Mouse (Mus musculus) MEL (cell line): ENCODE data around the gene Odf4. TPM values are rescaled to one million over a fixed set of nuclear protein-coding genes. Genes with fewer than 3 reads are reported as not detected.

Source experiments
- DNase-seq: peaks from one replicate; pipeline ENCODE4 v3.0.0; 2011; ENCODE audit warnings: low read depth, low spot score
- H3K27ac ChIP-seq: 2 replicates; pipeline ENCODE4 v1.5.1; 2012; ENCODE audit warnings: low read depth, mild to moderate bottlenecking, control low read depth, low read length, moderate library complexity; ENCODE audit not compliant: control insufficient read depth
- H3K27me3 ChIP-seq, 2 experiments: fragments of 150-350 bp in 1 of 2; sonication (generic) in 1 of 2; 2 replicates each; pipeline ENCODE4 v1.6.1; 2012; ENCODE audit warnings: low read length in 2 of 2, mild to moderate bottlenecking in 2 of 2, improper control_type of control experiment in 1 of 2, moderate library complexity in 1 of 2; ENCODE audit not compliant: insufficient read depth in 2 of 2, control insufficient read depth in 1 of 2
- H3K36me3 ChIP-seq, 2 experiments: 2 replicates each; pipeline ENCODE4 v1.6.1; 2012 to 2014; ENCODE audit warnings: low read length in 2 of 2, improper control_type of control experiment in 1 of 2, inconsistent platforms in 1 of 2, mild to moderate bottlenecking in 1 of 2; ENCODE audit not compliant: insufficient read depth in 2 of 2, control insufficient read depth in 1 of 2
- H3K4me1 ChIP-seq, 2 experiments: fragments of 150-350 bp in 1 of 2; sonication (generic) in 1 of 2; 2 replicates each; pipeline ENCODE4 v1.6.1; 2012; ENCODE audit warnings: low read length in 2 of 2, improper control_type of control experiment in 1 of 2, mild to moderate bottlenecking in 1 of 2; ENCODE audit not compliant: insufficient read depth in 2 of 2, control insufficient read depth in 1 of 2
- H3K4me3 ChIP-seq, 2 experiments: fragments of 150-350 bp in 1 of 2; sonication (generic) in 1 of 2; 2 replicates each; pipeline ENCODE4 v1.5.1; 2012; ENCODE audit warnings: low read depth in 2 of 2, low read length in 2 of 2, mild to moderate bottlenecking in 2 of 2, moderate library complexity in 2 of 2, control low read depth in 1 of 2, improper control_type of control experiment in 1 of 2; ENCODE audit not compliant: control insufficient read depth in 1 of 2, insufficient read depth in 1 of 2
- H3K79me2 ChIP-seq: 2 replicates; pipeline ENCODE4 v1.6.1; 2012; ENCODE audit warnings: mild to moderate bottlenecking, low read length, moderate library complexity; ENCODE audit not compliant: control insufficient read depth, poor library complexity, insufficient read depth
- H3K9ac ChIP-seq: 2 replicates; pipeline ENCODE4 v1.6.1; 2012; ENCODE audit warnings: low read depth, mild to moderate bottlenecking, control low read depth, low read length, moderate library complexity; ENCODE audit not compliant: control insufficient read depth, poor library complexity, severe bottlenecking
- H3K9me3 ChIP-seq: fragments of 150-350 bp; sonication (generic); replicated peaks from 2 replicates; pipeline ENCODE4 v1.6.1; 2012; ENCODE audit warnings: mild to moderate bottlenecking, low read length, improper control_type of control experiment, moderate library complexity; ENCODE audit not compliant: insufficient read depth
- BHLHE40 ChIP-seq: IDR thresholded peaks from 2 replicates; pipeline ENCODE4 v1.6.1; 2012; ENCODE audit warnings: low read depth, mild to moderate bottlenecking, inconsistent platforms, low read length, improper control_type of control experiment, borderline replicate concordance
- CHD1 ChIP-seq: IDR thresholded peaks from 2 replicates; pipeline ENCODE4 v1.6.1; 2012; ENCODE audit warnings: low read depth, mild to moderate bottlenecking, inconsistent platforms, low read length, improper control_type of control experiment
- CHD2 ChIP-seq: IDR thresholded peaks from 2 replicates; pipeline ENCODE4 v1.6.1; 2011; ENCODE audit warnings: low read length, improper control_type of control experiment
- E2F4 ChIP-seq: IDR thresholded peaks from 2 replicates; pipeline ENCODE4 v1.6.1; 2011; ENCODE audit warnings: low read depth, low read length, improper control_type of control experiment, borderline replicate concordance
- EP300 ChIP-seq, 2 experiments: IDR thresholded peaks; 2 replicates each; pipeline ENCODE4 v1.6.1; 2011; ENCODE audit warnings: improper control_type of control experiment in 2 of 2, low read length in 2 of 2, low read depth in 1 of 2, mild to moderate bottlenecking in 1 of 2
- GABPA ChIP-seq: IDR thresholded peaks from 2 replicates; pipeline ENCODE4 v1.6.1; 2012; ENCODE audit warnings: low read depth, mild to moderate bottlenecking, inconsistent platforms, low read length, improper control_type of control experiment, moderate library complexity
- GATA1 ChIP-seq: IDR thresholded peaks from 2 replicates; pipeline ENCODE4 v1.6.1; 2011; ENCODE audit warnings: low read depth, low read length, improper control_type of control experiment
- JUND ChIP-seq: IDR thresholded peaks from 2 replicates; pipeline ENCODE4 v1.6.1; 2011; ENCODE audit warnings: low read depth, mild to moderate bottlenecking, improper control_type of control experiment, low read length
- MAFK ChIP-seq: IDR thresholded peaks from 2 replicates; pipeline ENCODE4 v1.6.1; 2011; ENCODE audit warnings: low read depth, mild to moderate bottlenecking, low read length, improper control_type of control experiment, borderline replicate concordance
- MAX ChIP-seq: IDR thresholded peaks from 2 replicates; pipeline ENCODE4 v1.6.1; 2011; ENCODE audit warnings: low read length, improper control_type of control experiment
- MAZ ChIP-seq: IDR thresholded peaks from 2 replicates; pipeline ENCODE4 v1.6.1; 2012; ENCODE audit warnings: low read depth, mild to moderate bottlenecking, inconsistent platforms, low read length, improper control_type of control experiment
- MEF2A ChIP-seq: IDR thresholded peaks from 2 replicates; pipeline ENCODE4 v1.6.1; 2014; ENCODE audit warnings: low read depth, mild to moderate bottlenecking, inconsistent platforms, low read length, improper control_type of control experiment; ENCODE audit not compliant: poor library complexity, insufficient replicate concordance, severe bottlenecking; ENCODE audit errors: extremely low read depth
- MXI1 ChIP-seq: IDR thresholded peaks from 2 replicates; pipeline ENCODE4 v1.6.1; 2011; ENCODE audit warnings: mild to moderate bottlenecking, low read depth, low read length, improper control_type of control experiment
- MYB ChIP-seq: IDR thresholded peaks from 2 replicates; pipeline ENCODE4 v1.6.1; 2011; ENCODE audit warnings: mild to moderate bottlenecking, low read depth, low read length, improper control_type of control experiment
- MYC ChIP-seq: IDR thresholded peaks from 2 replicates; pipeline ENCODE4 v1.6.1; 2011; ENCODE audit warnings: low read depth, mild to moderate bottlenecking, low read length, improper control_type of control experiment, moderate library complexity
- NELFE ChIP-seq: IDR thresholded peaks from 2 replicates; pipeline ENCODE4 v1.6.1; 2011; ENCODE audit warnings: low read depth, low read length, improper control_type of control experiment
- NRF1 ChIP-seq: IDR thresholded peaks from 2 replicates; pipeline ENCODE4 v1.6.1; 2014; ENCODE audit warnings: low read depth, mild to moderate bottlenecking, inconsistent platforms, low read length, improper control_type of control experiment, moderate library complexity; ENCODE audit not compliant: poor library complexity, insufficient read depth, severe bottlenecking
- POLR2A ChIP-seq, 2 experiments: IDR thresholded peaks; 2 replicates each; pipeline ENCODE4 v1.6.1; 2011 to 2012; ENCODE audit warnings: low read length in 2 of 2, mild to moderate bottlenecking in 2 of 2, control low read depth in 1 of 2, improper control_type of control experiment in 1 of 2, low read depth in 1 of 2, moderate library complexity in 1 of 2; ENCODE audit not compliant: control insufficient read depth in 1 of 2, insufficient read depth in 1 of 2, poor library complexity in 1 of 2
- POLR2AphosphoS2 ChIP-seq: IDR thresholded peaks from 2 replicates; pipeline ENCODE4 v1.6.1; 2011; ENCODE audit warnings: low read length, improper control_type of control experiment
- SIN3A ChIP-seq: IDR thresholded peaks from 2 replicates; pipeline ENCODE4 v1.6.1; 2012; ENCODE audit warnings: low read length, improper control_type of control experiment, inconsistent platforms
- SMC3 ChIP-seq: IDR thresholded peaks from 2 replicates; pipeline ENCODE4 v1.6.1; 2011; ENCODE audit warnings: low read depth, low read length, improper control_type of control experiment
- TAL1 ChIP-seq: IDR thresholded peaks from 2 replicates; pipeline ENCODE4 v1.6.1; 2012; ENCODE audit warnings: mild to moderate bottlenecking, inconsistent platforms, low read length, moderate library complexity, mixed read lengths
- USF1 ChIP-seq: IDR thresholded peaks from 2 replicates; pipeline ENCODE4 v1.6.1; 2014; ENCODE audit warnings: low read depth, mild to moderate bottlenecking, inconsistent platforms, low read length, improper control_type of control experiment, moderate library complexity
- ZC3H11A ChIP-seq: IDR thresholded peaks from 2 replicates; pipeline ENCODE4 v1.6.1; 2012; ENCODE audit warnings: low read depth, mild to moderate bottlenecking, inconsistent platforms, low read length, improper control_type of control experiment
- ZKSCAN1 ChIP-seq: IDR thresholded peaks from 2 replicates; pipeline ENCODE4 v1.6.1; 2012; ENCODE audit warnings: low read depth, mild to moderate bottlenecking, inconsistent platforms, low read length, improper control_type of control experiment, moderate library complexity
- ZNF384 ChIP-seq: IDR thresholded peaks from 2 replicates; pipeline ENCODE4 v1.6.1; 2012; ENCODE audit warnings: low read depth, mild to moderate bottlenecking, inconsistent platforms, low read length, improper control_type of control experiment
- polyA plus RNA-seq, 2 experiments: library from polyadenylated mRNA; stranded (reverse) in 1 of 2; unstranded in 1 of 2; fragments of >175 nt in 1 of 2; fragments of >200 nt in 1 of 2; gene quantifications; 2 replicates each; pipeline versions ENCODE4 v1.2.1 to v1.2.4; 2012; ENCODE audit warnings: low replicate concordance in 2 of 2, low read depth in 1 of 2; ENCODE audit not compliant: insufficient read length in 2 of 2, insufficient read depth in 1 of 2, missing spikeins in 1 of 2
- total RNA-seq: library from RNA; depleted of rRNA; stranded (reverse); fragments of 300-350 nt; gene quantifications from 2 replicates; pipeline ENCODE4 v1.2.3, GENCODE M21; 2012

Gene Odf4
- total and polyA plus RNA-seq, 3 experiments: not detected

DNA sequence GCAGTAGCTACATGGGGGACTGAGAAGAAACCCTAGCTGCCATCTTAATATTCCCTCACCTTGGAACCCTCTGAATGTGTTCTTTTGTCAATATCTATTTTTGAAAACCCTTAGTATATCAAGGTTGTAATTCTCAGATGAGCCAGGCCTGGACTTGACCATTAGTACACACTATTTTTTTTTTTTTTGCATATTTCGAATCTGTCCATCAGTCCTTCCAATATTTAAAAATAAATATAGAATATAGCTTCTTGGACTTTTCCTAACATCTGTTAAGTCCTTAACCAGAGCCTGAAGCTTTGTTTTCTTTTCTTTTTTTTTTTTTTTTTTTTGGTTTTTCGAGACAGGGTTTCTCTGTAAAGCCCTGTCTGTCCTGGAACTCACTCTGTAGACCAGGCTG lies 43.0 kb downstream of the Odf4 start:
- Histone ChIP-seq H3K9me3 (no peaks in the 10 kb centered on the region), H3K36me3 (peaks cover 0 to 13% of the 10 kb centered on the region in 2 experiments; a peak in 2 of 4 replicates), H3K4me3 (no peak overlapping the region; a peak in 1 of 4 replicates), H3K9ac (0 out of 2 replicates have a peak overlapping the region, but pooled peaks have one; percentile 1), H3K27ac (no peak overlapping the region), H3K79me2 (no peaks in the 10 kb centered on the region), H3K27me3 (no peaks in the 10 kb centered on the region), H3K4me1 (peaks cover 8 to 16% of the 10 kb centered on the region in 2 experiments)
- no peak for DNase-seq
- TF ChIP-seq MYB (no peak), ZNF384 (peak; percentile 75), USF1 (no peak), CHD2 (no peak), CHD1 (no peak), TAL1 (no peak), MYC (no peak)

DNA sequence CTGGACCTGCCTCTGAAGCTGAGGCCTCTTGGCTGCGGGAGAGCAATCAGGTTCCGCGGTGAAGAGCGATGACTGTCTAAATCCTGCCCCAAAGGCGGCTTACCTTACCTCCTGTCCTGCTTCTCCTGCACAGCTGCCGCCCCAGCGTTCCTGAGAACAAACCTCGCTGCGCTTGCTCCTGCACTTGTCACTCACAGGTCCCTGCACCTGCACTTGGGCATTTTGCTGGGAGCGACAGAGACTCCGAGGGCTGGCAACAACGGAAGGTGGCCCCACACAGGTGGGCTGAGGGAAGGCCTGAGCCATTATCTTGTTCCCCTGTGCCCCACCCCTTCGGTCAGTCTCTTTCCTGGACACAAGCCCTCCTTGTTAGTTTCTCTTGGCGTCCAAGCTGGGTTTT lies 44.8 kb downstream of the Odf4 start:
- no peak overlapping the region for H3K9ac ChIP-seq
- H3K4me3 ChIP-seq: no peak overlapping the region

GRCm38 (mm10) chr11:68878811-68879210 lies 48.1 kb downstream of the Odf4 start:
- H3K36me3 ChIP-seq: peaks cover 0 to 7% of the 10 kb centered on the region in 2 experiments; a peak in 2 of 4 replicates
- H3K4me3 ChIP-seq: no peak overlapping the region
- H3K27me3 ChIP-seq: no peaks in the 10 kb centered on the region
- no peaks in the 10 kb centered on the region for H3K79me2 ChIP-seq
- no peaks in the 10 kb centered on the region for H3K9me3 ChIP-seq
- H3K27ac ChIP-seq: no peak overlapping the region
- TF ChIP-seq GATA1 (peak; percentile 38; the same call in 1 of the 2 replicates), MAFK (no peak), ZC3H11A (no peak), MXI1 (no peak), POLR2A (IDR thresholded peaks at IDR 0.05; ENCODE audit: control insufficient read depth in 1 of 2, insufficient read depth in 1 of 2, low read depth in 1 of 2, low read length in 2 of 2, poor library complexity in 1 of 2) (no peak), ZKSCAN1 (no peak), MYC (no peak), NRF1 (no peak), USF1 (no peak), MYB (0 out of 2 replicates have a peak, but pooled peaks have one; percentile 18), MAZ (no peak), EP300 (IDR thresholded peaks at IDR 0.05; ENCODE audit: low read depth in 1 of 2, low read length in 2 of 2) (peak in 1 of 2 experiments; percentile 61; a peak in 1 of 4 replicates), SIN3A (no peak), BHLHE40 (no peak), GABPA (no peak), MAX (no peak), JUND (no peak), SMC3 (no peak), POLR2AphosphoS2 (no peak), MEF2A (no peak)
- H3K4me1 ChIP-seq: peaks cover 4 to 10% of the 10 kb centered on the region in 2 experiments
- peak; percentile 45 for DNase-seq
- H3K9ac ChIP-seq: no peak overlapping the region

More for the DNA sequence above, 44.8 kb downstream of the Odf4 start:
- Histone ChIP-seq H3K9me3 (no peaks in the 10 kb centered on the region), H3K27ac (no peak overlapping the region), H3K4me1 (peaks cover 11 to 22% of the 10 kb centered on the region in 2 experiments), H3K79me2 (no peaks in the 10 kb centered on the region), H3K27me3 (no peaks in the 10 kb centered on the region), H3K36me3 (peaks cover 0 to 16% of the 10 kb centered on the region in 2 experiments; a peak in 2 of 4 replicates)
- DNase-seq: no peak
- TF ChIP-seq NELFE: no peak
- TF ChIP-seq MEF2A: no peak
- no peak for TF ChIP-seq TAL1
- no peak for TF ChIP-seq ZNF384
- TF ChIP-seq MXI1: no peak
- no peak for TF ChIP-seq E2F4
- TF ChIP-seq POLR2A (IDR thresholded peaks at IDR 0.05; ENCODE audit: control insufficient read depth in 1 of 2, insufficient read depth in 1 of 2, low read depth in 1 of 2, low read length in 2 of 2, poor library complexity in 1 of 2): no peak
